Mouse (Mus musculus): Measurements from ENCODE around the gene Slc27a5.
A peak's percentile ranks its signal among the peaks of the same experiment; 100 is the strongest.

Slc27a5 gene

DNA sequence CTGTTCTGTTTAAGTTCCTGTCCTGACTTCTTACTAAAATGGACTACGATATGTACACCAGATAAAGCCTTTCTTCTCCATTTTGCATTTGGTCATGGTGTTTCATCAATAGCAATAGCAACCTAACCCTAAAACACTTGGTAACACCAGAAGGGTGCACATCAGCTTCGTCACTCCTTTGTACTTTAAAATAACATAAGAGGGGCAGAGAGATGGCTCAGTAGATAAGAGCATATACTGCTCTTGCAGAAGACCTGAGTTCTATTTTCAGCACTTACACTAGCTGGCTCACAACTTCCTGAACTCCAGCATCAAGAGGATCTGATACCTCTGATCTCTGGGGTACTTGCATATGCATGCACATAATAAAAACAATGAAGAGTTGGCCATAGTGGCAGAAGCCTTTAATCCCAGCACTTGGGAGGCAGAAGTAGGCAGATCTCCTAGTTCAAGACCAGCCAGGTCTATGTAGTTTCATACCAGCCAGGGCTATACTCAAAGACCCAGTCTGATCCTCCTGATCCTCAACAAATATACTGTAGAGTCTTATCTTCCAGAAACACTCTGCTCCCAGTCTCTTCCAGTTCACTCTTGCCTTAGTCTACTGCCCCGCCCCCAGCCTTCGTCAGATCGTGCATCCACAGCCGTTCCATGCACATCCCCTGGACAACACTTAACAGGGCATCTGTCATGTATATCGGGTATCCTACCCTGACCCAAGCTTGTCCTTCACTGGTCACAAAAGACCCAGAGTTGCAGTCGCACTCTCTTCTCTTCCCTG is 10.4 kb downstream of the Slc27a5 start:
- DNase-seq (ENCODE audit: extremely low read depth, low read depth, low spot score) = no peak

- DNase-seq (ENCODE audit: extremely low read depth, low read depth, low spot score) = no peak
These were observed 11.1 kb downstream of the Slc27a5 start for GRCm38 (mm10) chr7:12986906-12987305.

DNA sequence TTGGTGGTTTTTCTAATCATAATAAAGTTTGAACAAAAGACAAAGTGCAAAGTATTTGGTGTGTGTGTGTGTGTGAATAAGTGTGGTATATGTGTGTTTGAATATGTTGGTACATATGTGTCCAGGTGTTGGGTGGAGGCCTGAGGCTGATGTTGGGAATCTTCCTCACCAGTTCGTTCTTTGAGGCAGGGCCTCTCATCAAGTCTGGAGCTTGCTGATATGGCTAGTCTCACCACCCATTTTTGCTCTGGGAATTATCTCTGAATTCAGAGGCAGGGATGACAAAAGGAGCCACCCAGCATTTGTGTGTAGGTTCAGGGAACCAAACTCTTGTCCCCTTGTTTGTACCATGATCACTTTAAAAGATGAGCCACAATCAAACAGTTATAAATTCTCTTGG is 12.3 kb downstream of the Slc27a5 start:
- DNase-seq (ENCODE audit: extremely low read depth, low read depth, low spot score) = no peak

- no peak for DNase-seq (ENCODE audit: extremely low read depth, low read depth, low spot score)
These were observed 17.7 kb downstream of the Slc27a5 start for GRCm38 (mm10) chr7:12980291-12980690.

- no peak for DNase-seq (ENCODE audit: extremely low read depth, low read depth, low spot score)
These were observed 18.2 kb downstream of the Slc27a5 start for GRCm38 (mm10) chr7:12979776-12980175.

DNA sequence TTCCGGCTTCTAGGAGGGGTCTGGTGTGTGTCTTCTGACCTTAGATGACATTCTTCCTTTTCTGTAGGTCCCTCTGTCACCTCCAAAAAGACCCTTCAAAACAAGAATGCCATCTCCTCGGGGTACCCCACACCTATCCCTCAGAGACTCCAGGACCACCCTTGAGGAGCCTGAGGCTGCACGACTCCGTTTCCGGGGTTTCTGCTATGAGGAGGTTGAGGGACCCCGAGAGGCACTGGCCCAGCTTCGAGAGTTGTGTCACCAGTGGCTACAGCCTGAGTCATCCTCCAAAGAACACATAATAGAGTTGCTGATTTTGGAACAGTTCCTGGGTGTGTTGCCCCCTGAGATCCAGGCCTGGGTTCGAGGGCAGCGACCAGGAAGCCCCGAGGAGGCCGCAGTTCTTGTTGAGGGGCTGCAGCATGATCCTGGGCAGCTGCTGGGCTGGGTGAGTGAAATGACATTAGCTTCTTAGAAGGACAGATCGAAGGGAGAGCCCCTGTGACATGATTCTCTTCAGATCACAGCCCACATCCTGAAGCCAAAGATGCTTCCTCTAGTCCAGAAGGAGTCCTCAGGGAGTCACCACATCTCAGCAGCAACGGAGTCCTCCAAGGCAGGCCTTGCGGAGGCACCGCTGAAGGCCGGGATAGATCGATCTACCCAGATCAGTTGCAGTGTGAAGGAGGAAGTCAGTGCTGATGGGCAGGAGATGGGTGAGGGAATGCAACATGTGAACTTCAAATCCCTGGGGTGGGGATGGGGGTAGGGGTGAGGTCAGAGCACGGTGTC is 18.9 kb downstream of the Slc27a5 start:
- DNase-seq (ENCODE audit: extremely low read depth, low read depth, low spot score) = no peak

DNA sequence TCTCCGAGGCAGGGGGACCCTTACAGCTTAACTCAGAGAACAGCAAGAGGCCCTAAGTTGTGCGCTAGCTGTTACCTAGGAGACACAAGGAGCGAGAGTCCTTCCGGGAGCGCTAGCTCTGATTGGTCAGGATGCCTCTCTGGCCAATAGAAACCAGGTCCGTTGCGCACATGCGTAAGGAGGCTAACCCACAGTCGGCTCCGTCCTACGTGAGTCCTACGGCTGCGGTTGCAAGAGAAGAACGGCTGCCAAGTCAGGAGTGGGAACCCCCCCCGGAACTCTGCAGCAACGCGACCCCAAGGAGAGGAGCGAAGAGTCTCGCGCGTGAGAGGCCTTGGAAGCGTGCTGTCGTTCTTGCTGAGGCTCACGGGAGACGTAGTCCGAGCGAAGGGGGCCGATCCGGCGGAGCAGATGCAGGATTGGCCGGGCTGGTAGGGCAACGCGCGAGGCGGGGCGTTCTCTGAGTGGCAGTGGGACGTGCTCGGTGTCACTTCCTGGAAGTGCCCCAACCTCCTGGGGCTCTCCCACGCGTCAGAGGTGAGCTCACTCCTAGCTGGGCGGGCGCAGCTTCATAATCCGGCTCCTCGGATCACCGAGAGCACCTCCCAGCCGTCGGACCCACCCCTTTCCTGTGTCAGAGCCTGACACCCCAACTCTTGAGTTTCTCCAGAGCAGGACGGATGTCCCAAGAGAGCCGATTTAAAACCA is 20.2 kb downstream of the Slc27a5 start, which contains the start of gene Zfp446:
Zfp446 (plus strand) TSS at position 167 of the 708 bp plus-strand sequence.
- peak; percentile 58 for DNase-seq (ENCODE audit: extremely low read depth, low read depth, low spot score)

DNA sequence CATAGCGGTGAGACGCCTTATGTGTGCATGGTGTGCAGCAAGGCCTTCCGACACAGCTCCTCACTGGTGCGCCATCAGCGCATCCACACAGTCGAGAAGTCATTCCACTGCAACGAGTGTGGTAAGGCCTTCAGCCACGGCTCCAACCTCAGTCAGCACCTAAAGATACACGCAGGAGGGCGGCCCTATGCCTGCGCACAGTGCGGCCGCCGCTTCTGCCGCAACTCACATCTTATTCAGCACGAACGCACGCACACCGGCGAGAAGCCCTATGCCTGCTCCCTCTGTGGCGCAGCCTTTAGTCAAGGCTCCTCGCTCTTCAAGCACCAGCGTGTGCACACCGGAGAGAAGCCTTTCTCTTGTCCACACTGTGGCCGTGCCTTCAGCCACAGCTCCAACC is 27.1 kb downstream of the Slc27a5 start:
- DNase-seq (ENCODE audit: extremely low read depth, low read depth, low spot score) = no peak

DNA sequence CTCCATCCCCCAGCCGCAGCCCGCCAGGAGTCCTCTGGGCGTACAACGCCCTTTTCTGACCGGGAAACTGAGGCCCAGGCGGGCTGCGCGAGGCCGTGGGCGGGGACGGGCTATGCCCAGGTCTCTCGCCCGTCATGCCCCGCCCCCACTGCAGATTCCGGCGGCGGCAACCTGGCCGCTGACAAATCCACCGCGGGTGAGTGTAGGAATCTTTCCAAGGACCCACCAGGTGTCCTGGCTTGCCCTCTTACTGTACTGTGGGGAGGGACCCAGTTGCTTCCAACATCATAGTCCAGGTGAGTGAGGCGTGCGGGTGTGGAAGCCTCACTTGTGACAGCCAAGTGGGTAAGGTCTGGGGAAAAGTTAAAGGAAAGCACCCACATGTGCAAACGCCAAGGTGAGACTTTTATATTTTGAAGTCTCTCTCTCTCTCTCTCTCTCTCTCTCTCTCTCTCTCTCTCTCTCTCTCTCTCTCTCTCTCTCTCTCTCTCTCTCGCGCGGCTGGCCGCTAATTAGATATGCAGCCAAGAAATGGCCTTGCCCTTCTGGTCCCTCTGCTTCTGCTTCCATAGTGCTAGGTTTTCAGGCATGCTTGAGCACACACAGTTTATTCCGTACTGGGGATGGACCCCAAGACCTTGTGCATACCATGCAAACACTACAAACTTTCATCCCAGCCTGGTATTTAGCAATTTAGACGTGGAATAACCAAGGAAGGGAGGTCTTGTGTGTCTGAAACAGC is 31.7 kb downstream of the Slc27a5 start:
- no peak for DNase-seq (ENCODE audit: extremely low read depth, low read depth, low spot score)

GRCm38 (mm10) chr7:12965678-12966091 is 32.3 kb downstream of the Slc27a5 start, which contains the start of gene Zfp324:
TSS of gene Zfp324 (plus strand) at chr7:12965838.
- DNase-seq (ENCODE audit: extremely low read depth, low read depth, low spot score) = peak; percentile 33

GRCm38 (mm10) chr7:12961511-12962141 is 36.4 kb downstream of the Slc27a5 start:
- DNase-seq (ENCODE audit: extremely low read depth, low read depth, low spot score) = peak; percentile 39

- no peak for DNase-seq (ENCODE audit: extremely low read depth, low read depth, low spot score)
These were observed 38.3 kb downstream of the Slc27a5 start for GRCm38 (mm10) chr7:12959718-12960117.

DNA sequence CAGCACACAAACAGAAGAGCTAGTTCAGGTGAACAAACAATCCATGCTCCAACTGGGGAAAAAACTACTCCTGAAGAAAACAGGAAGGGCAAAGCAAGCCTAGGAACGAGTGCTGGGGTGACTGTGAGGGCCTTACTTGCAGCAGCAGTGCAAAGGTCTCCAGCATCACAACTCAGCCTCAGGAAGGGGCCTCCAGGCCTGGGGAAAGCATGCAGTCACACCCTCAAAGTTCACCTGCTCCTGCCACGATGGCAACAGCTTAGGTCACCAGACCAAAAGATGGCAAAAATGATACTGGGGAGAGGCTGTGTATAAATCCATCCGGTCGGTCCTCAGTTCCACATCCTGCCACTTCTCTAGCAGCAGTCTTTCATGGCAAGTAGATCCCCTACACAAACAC is 39.0 kb downstream of the Slc27a5 start:
- no peak for DNase-seq (ENCODE audit: extremely low read depth, low read depth, low spot score)

GRCm38 (mm10) chr7:12957511-12957910 is 40.5 kb downstream of the Slc27a5 start:
- no peak for DNase-seq (ENCODE audit: extremely low read depth, low read depth, low spot score)

DNA sequence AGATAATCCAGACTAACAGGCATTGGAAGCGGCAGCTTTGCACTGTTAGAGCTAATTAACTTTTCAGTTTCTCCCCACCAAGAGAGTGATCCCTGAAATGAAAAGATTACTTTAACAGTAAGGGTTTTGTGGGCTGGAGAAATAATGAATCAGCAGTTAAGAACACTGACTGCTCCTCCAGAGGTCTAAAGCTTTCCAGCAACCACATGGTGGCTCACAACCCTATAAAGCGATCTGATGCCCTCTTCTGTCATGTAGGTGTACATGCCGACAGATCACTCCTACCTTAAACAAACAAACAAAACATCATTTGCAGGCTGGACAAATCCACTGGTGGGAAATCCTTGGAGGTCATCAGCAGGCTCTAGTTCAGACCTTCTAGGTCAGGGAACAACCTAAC is 43.1 kb downstream of the Slc27a5 start:
- DNase-seq (ENCODE audit: extremely low read depth, low read depth, low spot score) = no peak

- DNase-seq (ENCODE audit: extremely low read depth, low read depth, low spot score) = no peak
These were observed 48.1 kb downstream of the Slc27a5 start for GRCm38 (mm10) chr7:12949872-12950229.

DNA sequence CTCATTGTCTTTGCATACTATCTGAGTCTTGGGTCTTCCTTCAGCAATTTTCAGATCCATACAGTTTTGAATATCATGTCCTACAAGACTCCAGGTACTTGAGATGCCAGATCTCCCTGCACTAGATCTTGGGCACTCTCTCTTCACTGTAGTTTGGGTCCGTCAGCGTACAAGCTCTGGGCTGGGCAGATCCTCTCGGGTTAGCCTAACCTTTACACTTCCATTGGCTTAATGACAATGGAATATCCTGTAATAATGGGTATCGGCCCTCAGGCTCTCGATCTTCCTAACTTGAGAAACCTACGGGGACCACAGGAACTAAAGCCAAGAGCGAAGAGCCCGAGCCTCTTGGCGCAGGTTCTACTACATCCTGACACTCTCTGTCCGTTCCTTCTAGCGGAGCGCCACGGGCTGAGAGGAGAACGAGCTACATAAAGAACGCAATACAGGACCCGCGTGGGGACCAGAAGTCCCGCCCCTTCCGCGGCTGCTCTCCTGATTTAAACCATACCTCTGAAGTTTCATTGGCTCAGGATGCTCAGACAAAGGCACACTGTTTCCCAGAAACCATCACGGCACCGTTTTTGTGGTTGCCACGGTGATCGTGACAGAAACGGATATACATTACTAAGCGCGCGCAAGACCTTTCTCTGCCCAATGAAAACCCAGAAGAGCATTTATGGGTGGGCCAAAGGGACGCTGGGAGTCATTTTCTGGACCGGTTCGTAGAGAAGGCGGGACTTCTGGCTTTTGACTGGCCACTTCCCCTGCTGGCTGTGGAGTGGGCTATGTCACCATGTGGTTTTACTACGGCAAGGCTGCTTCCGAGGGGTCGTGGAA is 48.7 kb downstream of the Slc27a5 start:
- DNase-seq (ENCODE audit: extremely low read depth, low read depth, low spot score) = peak; percentile 69

GRCm38 (mm10) chr7:12943488-12943887 is 54.5 kb downstream of the Slc27a5 start:
- DNase-seq (ENCODE audit: extremely low read depth, low read depth, low spot score) = no peak

GRCm38 (mm10) chr7:12940599-12940998 is 57.4 kb downstream of the Slc27a5 start:
- no peak for DNase-seq (ENCODE audit: extremely low read depth, low read depth, low spot score)

All from fat pad, adult 2 months (tissue).